Mouse (Mus musculus) liver, embryonic 16.5 days (tissue): ENCODE measurements around the gene Fermt2. TPM values are rescaled to one million over a fixed set of nuclear protein-coding genes. Genes with fewer than 3 reads are reported as not detected.

Experiments
- ATAC-seq: fragments of 200-750 bp; cut with Nextera tagmentation; 2 replicates; pipeline ENCODE4 v1.8.0; 2017; ENCODE audit warnings: low read depth, mild to moderate bottlenecking, moderate number of reproducible peaks, moderate library complexity
- H3K27ac ChIP-seq: fragments of 300-500 bp; sonication (generic); 2 replicates; pipeline ENCODE4 v1.5.1; 2014; ENCODE audit warnings: mild to moderate bottlenecking, low read length
- H3K27me3 ChIP-seq: fragments of 300-500 bp; sonication (generic); 2 replicates; pipeline ENCODE4 v1.6.1; 2014; ENCODE audit warnings: low read depth, low read length, mixed read lengths; ENCODE audit not compliant: control insufficient read depth, insufficient read depth
- H3K36me3 ChIP-seq: fragments of 300-500 bp; sonication (generic); 2 replicates; pipeline ENCODE4 v1.6.1; 2014; ENCODE audit warnings: mild to moderate bottlenecking; ENCODE audit not compliant: control insufficient read depth, insufficient read depth
- H3K4me1 ChIP-seq: fragments of 300-500 bp; sonication (generic); 2 replicates; pipeline ENCODE4 v1.6.1; 2014; ENCODE audit warnings: low read depth, low read length, mixed read lengths; ENCODE audit not compliant: control insufficient read depth
- H3K4me2 ChIP-seq: fragments of 300-500 bp; sonication (generic); 2 replicates; pipeline ENCODE4 v1.6.1; 2014; ENCODE audit warnings: low read depth, low read length, mixed read lengths
- H3K4me3 ChIP-seq: fragments of 300-500 bp; sonication (generic); 2 replicates; pipeline ENCODE4 v1.5.1; 2014; ENCODE audit warnings: low read depth, mild to moderate bottlenecking, low read length
- H3K9ac ChIP-seq: fragments of 300-500 bp; sonication (generic); 2 replicates; pipeline ENCODE4 v1.6.1; 2014; ENCODE audit warnings: low read depth, low read length
- H3K9me3 ChIP-seq: fragments of 300-500 bp; sonication (generic); replicated peaks from 2 replicates; pipeline ENCODE4 v1.6.1; 2016; ENCODE audit warnings: low read length; ENCODE audit not compliant: control insufficient read depth
- WGBS: fragments of 180-500 bp; shearing (Covaris S2); extraction: QIAGEN DNeasy Blood & Tissue Kit; methylation state at CpG from one replicate; pipeline ENCODE4 v1.1.7; 2014; ENCODE audit not compliant: insufficient replicate concordance; 5-methylcytosine and 5-hydroxymethylcytosine counted together
- polyA plus RNA-seq: library from polyadenylated mRNA; unstranded; fragments of >200 nt; fragmentation: Nextera tagmentation; extraction: Ambion mirVana; gene quantifications from 2 replicates; pipeline ENCODE4 v1.2.1, GENCODE M21; 2015

The Fermt2 gene
- polyA plus RNA-seq, 1 experiment from 2014 or later, result 50.4 TPM

- Histone ChIP-seq H3K4me3 (no peak overlapping the region), H3K4me1 (no peaks in the 10 kb centered on the region), H3K27me3 (no peaks in the 10 kb centered on the region), H3K9ac (no peak overlapping the region), H3K27ac (no peak overlapping the region), H3K36me3 (no peaks in the 10 kb centered on the region), H3K4me2 (no peak overlapping the region), H3K9me3 (no peaks in the 10 kb centered on the region)
- ATAC-seq, result no peak
- 56% methylated on average over 4 of the region's 4 CpGs for WGBS
Measured at GRCm38 (mm10) chr14:45419323-45419722, 110.6 kb downstream of the Fermt2 start.

GRCm38 (mm10) chr14:45418553-45418952 is 111.4 kb downstream of the Fermt2 start:
- 61% methylated on average over 3 of the region's 3 CpGs for WGBS

GRCm38 (mm10) chr14:45416265-45416664 is 113.7 kb downstream of the Fermt2 start:
- 58% methylated on average over 4 of the region's 4 CpGs for WGBS

More at GRCm38 (mm10) chr14:45418553-45418952, 111.4 kb downstream of the Fermt2 start:
- H3K27me3 ChIP-seq, result no peaks in the 10 kb centered on the region
- peak; percentile 62 for ATAC-seq
- H3K4me3 ChIP-seq, result no peak overlapping the region
- no peaks in the 10 kb centered on the region for H3K9me3 ChIP-seq
- H3K4me1 ChIP-seq, result no peaks in the 10 kb centered on the region
- no peak overlapping the region for H3K9ac ChIP-seq
- H3K27ac ChIP-seq, result no peak overlapping the region
- no peak overlapping the region for H3K4me2 ChIP-seq
- no peaks in the 10 kb centered on the region for H3K36me3 ChIP-seq

More at GRCm38 (mm10) chr14:45416265-45416664, 113.7 kb downstream of the Fermt2 start:
- Histone ChIP-seq H3K4me2 (no peak overlapping the region), H3K4me3 (no peak overlapping the region), H3K9ac (no peak overlapping the region), H3K27me3 (no peaks in the 10 kb centered on the region), H3K9me3 (no peaks in the 10 kb centered on the region), H3K27ac (no peak overlapping the region), H3K4me1 (no peaks in the 10 kb centered on the region), H3K36me3 (no peaks in the 10 kb centered on the region)
- no peak for ATAC-seq

Other genes starting within 250 kb of the Fermt2 start
- 37.8 and 44.5 TPM in 2 replicates for gene Ero1l, start 211.3 kb downstream of the Fermt2 start, polyA plus RNA-seq
- gene Psmc6, start 200.3 kb downstream of the Fermt2 start, polyA plus RNA-seq, result 70.8 and 80.2 TPM in 2 replicates
- 11.4 and 14.1 TPM in 2 replicates for gene Styx, start 179.0 kb downstream of the Fermt2 start, polyA plus RNA-seq
- gene Gnpnat1, start 125.2 kb downstream of the Fermt2 start, polyA plus RNA-seq, result 30.3 and 30.8 TPM in 2 replicates
- gene Ddhd1, start 128.0 kb upstream of the Fermt2 start, polyA plus RNA-seq, result 5.5 and 6.6 TPM in 2 replicates